Mouse (Mus musculus): ENCODE data around the gene Abcb9.

Gene Abcb9

GRCm38 (mm10) chr5:124029220-124030035 lies 66.2 kb downstream of the Abcb9 start:
- peak; percentile 57 for DNase-seq

GRCm38 (mm10) chr5:124028680-124029079 lies 66.9 kb downstream of the Abcb9 start:
- no peak for DNase-seq

- DNase-seq = peak; percentile 35
Observed at GRCm38 (mm10) chr5:124027702-124028470, 67.7 kb downstream of the Abcb9 start.

GRCm38 (mm10) chr5:124026568-124026967 lies 69.0 kb downstream of the Abcb9 start:
- DNase-seq = no peak

GRCm38 (mm10) chr5:124025587-124026441 lies 69.8 kb downstream of the Abcb9 start:
- peak; percentile 63 for DNase-seq

DNA sequence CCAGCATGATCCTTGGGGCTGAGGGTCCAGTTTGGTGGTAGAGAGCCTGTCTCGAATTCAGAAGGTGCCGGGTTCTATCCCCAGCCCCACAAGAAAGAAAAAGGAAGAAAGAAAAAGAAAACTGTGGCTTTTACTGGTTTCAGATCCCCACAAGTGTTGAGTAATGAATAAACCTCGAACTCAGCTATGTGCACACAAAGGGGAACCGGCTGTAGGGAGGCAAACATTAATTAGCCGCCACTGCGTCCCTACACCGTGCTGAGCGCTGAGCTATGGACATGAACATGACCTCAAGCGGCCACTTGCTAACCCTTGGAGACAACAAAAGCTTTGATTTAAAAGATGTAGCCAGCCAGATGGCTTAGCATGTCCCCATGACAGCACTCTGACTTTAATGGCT lies 70.5 kb downstream of the Abcb9 start:
- peak; percentile 29 for DNase-seq

- DNase-seq = peak; percentile 88
Observed at GRCm38 (mm10) chr5:124024677-124025076, 70.9 kb downstream of the Abcb9 start.

DNA sequence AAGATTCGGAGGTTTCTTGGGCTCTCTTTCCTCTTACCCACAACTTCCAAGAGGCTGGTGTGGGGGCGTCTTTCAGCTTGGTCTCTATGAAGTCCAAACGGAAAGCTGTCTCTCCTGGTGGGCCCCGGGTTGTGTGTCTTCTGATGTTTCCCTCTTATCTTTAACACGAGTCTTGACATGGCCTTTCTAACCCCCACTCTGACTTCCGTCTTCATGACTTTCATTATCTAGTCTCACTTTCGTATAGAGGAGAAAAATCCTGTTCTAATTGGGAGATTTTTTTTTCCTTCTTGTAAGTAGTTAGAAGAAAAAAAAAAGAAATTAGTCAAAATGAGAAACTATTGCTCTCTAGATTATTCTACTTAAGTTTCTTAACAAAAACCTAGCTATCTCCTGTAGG lies 73.2 kb downstream of the Abcb9 start:
- DNase-seq = no peak

GRCm38 (mm10) chr5:124021701-124022100 lies 73.9 kb downstream of the Abcb9 start:
- DNase-seq = no peak

DNA sequence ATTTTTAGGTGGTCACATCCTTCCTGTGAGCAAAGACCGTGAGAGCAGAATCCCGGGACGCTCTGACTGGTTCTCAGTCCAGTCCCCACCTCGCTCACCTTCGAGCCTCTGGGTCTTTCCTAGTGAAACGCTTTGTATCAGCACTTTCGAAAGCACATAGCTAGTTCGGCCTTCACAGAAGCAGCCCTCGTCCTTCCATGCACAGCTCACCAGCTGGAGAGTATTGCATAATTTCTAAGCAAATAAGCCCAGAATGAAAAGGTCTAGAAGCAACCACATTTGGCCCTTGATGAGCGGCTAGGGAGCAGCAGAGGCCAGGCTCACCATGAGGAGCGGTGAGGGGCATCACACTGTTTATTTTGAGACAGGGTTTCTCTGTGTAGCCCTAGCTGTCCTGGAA lies 74.5 kb downstream of the Abcb9 start:
- no peak for DNase-seq

- peak; percentile 71 for DNase-seq
Observed at GRCm38 (mm10) chr5:124019348-124020216, 76.0 kb downstream of the Abcb9 start.

DNA sequence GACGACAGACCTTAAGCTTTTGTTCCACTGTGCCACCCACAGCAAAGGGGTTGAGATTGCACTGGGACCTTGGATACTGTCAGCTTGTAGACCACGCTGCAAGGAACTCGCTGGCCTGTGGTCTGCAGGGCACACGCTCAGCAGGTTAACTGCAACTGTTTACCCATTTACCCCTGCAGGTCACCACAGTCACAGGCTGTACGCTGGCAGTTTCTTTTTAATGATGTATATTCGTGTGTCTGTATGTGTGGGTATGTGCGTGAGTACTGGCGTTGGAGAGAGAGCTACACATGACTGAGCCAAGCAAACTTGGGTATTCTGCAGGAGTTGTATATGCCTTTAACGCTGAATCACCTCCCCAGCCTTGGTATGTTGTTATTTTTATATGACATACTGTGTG lies 76.9 kb downstream of the Abcb9 start:
- no peak for DNase-seq

- DNase-seq = no peak
Observed at GRCm38 (mm10) chr5:124017941-124018340, 77.7 kb downstream of the Abcb9 start.

GRCm38 (mm10) chr5:124016291-124016821 lies 79.2 kb downstream of the Abcb9 start:
- no peak for DNase-seq

DNA sequence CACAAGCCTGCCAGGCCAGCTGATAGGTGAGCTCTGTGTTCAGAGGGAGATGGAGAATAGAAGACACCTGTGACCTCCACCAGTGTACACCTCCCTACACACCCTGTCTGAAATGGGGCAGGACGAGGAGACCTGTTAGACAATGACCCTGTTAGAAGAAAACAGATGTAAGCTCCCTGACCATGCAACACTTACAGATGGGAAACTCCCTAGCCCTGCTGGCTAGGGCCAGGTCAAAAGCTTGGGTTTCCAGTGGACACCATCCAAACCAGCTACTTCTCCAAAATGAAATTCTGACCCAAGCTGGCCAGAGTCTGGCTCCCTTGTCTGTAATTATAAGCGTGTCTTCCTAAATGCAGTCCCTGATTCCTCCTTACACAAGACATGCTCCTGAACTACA lies 79.9 kb downstream of the Abcb9 start:
- no peak for DNase-seq

DNA sequence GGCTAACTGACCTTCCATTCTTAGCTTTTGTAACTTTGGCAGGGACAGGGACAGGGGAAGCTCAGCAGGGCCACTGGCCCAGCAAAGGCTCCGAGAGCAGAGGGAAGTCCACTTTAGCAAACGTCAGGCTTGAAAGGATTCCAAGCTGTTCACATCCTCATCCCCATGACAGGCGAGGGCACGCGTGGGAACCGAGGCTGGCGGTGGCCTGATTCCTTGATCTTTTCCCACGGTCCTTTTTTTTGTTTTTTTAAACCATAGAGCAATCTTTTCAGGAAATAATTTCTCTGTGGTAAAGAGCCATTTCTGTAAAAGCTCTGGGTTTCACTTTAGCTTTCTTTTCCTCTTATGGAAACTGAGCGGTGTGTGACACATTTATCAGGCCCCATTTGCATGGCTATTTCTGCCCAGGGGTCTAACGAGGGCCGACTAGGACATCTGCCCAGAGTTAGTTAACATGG lies 80.8 kb downstream of the Abcb9 start:
- no peak for DNase-seq

- DNase-seq = no peak
Observed at GRCm38 (mm10) chr5:124014180-124014579, 81.4 kb downstream of the Abcb9 start.

DNA sequence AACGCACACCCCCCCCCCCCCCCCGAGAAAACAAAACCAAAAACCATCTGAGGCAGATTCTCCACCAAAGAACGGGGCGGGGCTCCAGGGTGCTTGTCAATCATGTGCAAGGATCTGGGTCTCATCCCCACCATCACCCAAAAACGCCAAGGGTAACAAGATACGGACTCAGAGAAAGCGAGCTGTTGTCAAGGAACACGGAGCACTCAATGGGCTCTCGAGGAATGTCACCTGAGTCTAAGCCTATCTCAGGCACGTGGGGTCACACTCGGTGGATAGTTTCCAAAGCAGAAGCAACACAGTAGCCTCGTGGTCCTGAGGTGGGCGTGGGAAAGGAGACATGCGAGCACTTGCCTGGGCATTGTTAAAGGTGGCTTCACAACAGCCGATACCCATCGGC lies 81.9 kb downstream of the Abcb9 start:
- DNase-seq = no peak

GRCm38 (mm10) chr5:124012885-124013284 lies 82.7 kb downstream of the Abcb9 start:
- no peak for DNase-seq

- no peak for DNase-seq
Observed at GRCm38 (mm10) chr5:124011927-124012326, 83.7 kb downstream of the Abcb9 start.
